Mouse (Mus musculus): ENCODE measurements around the gene Stox1. TPM values are rescaled to one million over a fixed set of nuclear protein-coding genes. Genes with fewer than 3 reads are reported as not detected.

The Stox1 gene
- polyA plus RNA-seq (2015; fragmentation: Illumina TruSeq; extraction: RNeasy Lipid Tissue Mini Kit (QIAGEN cat#74804); ENCODE audit: insufficient read depth, low replicate concordance): 2.7 TPM

DNA sequence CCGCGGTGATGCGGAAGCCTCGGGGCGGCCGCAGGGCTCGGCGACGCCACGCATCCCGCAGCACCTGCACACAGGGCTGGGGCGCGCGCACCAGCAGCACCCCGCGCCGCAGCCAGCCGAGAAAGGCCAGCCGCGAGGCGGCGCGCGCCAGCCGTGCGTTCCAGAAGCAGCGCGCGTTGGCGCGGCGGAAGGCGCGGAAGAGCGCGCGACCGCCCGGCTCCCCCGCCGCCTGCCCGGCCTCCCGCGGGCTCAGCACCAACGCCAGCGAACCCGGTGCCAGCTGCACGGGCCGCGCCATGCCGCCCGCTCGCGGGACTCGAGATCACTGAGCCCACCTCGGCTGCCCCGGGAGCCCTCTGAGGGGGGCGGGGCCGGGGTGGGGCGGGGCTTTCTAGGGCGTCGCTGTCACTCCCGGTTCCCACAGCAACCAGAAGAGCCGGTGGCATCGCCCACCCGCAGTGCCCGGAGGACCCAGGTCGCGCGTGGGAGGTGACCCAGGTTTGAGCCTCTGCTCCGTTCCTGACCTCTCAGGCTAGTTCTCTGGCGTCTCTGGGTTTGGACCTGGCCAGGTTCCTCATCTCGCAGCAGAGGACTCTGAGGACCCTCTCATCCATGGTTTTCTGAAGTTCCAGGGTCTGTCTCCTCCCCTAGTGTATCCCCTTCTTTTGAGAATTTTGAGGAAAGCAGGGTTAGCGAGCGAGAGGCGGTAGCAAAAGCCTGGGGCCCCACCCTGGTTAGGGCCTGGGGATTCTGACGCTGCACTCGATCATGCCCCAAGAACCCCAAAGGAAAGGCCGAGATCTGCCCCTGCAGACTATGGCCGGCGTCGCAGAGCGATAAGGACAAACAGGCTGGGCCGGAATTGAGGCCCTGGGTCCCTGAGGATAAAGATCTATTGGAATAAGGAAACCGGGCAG lies at the start of gene Stox1:
TSS of gene Stox1 (minus strand) at position 358 of the 917 bp plus-strand sequence.

DNA sequence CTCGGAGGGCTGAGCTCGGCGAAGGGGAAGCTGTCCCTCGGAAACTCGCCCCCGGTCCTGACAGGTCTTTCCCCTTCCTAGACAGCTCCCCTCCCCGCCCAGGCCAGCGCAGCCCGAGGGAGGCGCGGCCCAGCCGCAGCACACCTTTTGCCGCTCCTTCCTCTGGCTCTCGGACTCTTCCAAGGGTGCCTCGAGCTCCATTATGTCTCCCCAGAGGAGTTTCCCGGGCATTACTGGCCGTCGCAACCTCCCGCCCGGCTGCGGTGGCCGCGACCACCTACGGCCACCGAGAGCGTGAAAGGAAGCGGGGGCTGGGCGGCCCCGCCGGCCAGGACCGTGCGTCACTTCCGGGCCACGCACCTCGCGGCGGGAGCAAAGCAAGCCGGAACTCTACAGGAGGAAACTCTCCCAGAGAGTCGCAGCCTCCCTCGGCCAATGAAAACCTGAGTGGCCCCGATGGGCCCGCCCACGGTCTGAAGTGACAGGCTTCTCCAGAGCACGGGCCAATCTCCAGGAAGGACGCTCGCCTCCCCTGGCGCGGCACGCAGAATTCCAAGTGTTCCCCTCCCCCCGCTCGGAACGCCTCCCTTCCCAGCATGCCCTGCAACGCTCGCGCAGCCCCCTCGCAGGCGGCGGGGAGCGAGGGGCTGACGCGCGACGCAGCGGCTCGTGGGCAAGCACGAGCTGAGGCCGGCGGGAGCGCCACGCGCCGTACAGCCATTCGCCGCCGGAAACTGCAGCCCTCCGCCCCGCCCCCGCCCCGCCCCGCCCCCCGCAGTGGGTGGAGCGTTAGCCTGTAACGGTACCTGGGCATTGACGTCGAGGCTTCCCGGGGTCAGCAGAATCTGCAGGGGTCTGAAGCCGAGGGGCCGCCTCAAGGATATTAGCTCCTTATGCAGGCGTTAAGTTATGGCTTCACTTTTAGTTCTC lies 74.8 kb downstream of the Stox1 start, which contains the start of gene Ddx50:
TSS of gene Ddx50 (minus strand) at position 338 of the 930 bp plus-strand sequence.

Other genes with a start within 250 kb of the Stox1 start
- 78.0 TPM for gene Vps26a, start 239.3 kb downstream of the Stox1 start, polyA plus RNA-seq (2015; fragmentation: Illumina TruSeq; extraction: RNeasy Lipid Tissue Mini Kit (QIAGEN cat#74804); ENCODE audit: insufficient read depth, low replicate concordance)
- gene Srgn, start 198.7 kb downstream of the Stox1 start, polyA plus RNA-seq (2015; fragmentation: Illumina TruSeq; extraction: RNeasy Lipid Tissue Mini Kit (QIAGEN cat#74804); ENCODE audit: insufficient read depth, low replicate concordance): 584 TPM
- gene Kif1bp, start 147.7 kb downstream of the Stox1 start, polyA plus RNA-seq (2015; fragmentation: Illumina TruSeq; extraction: RNeasy Lipid Tissue Mini Kit (QIAGEN cat#74804); ENCODE audit: insufficient read depth, low replicate concordance): 24.0 TPM
- 115 TPM for gene Ddx21, start 123.8 kb downstream of the Stox1 start, polyA plus RNA-seq (2015; fragmentation: Illumina TruSeq; extraction: RNeasy Lipid Tissue Mini Kit (QIAGEN cat#74804); ENCODE audit: insufficient read depth, low replicate concordance)
- gene Ddx50, start 74.9 kb downstream of the Stox1 start, polyA plus RNA-seq (2015; fragmentation: Illumina TruSeq; extraction: RNeasy Lipid Tissue Mini Kit (QIAGEN cat#74804); ENCODE audit: insufficient read depth, low replicate concordance): 127 TPM
- 137 TPM for gene Ccar1, start 66.2 kb upstream of the Stox1 start, polyA plus RNA-seq (2015; fragmentation: Illumina TruSeq; extraction: RNeasy Lipid Tissue Mini Kit (QIAGEN cat#74804); ENCODE audit: insufficient read depth, low replicate concordance)
- 2.6 TPM for gene Tet1, start 182.9 kb upstream of the Stox1 start, polyA plus RNA-seq (2015; fragmentation: Illumina TruSeq; extraction: RNeasy Lipid Tissue Mini Kit (QIAGEN cat#74804); ENCODE audit: insufficient read depth, low replicate concordance)
- 17.6 TPM for gene Slc25a16, start 194.5 kb upstream of the Stox1 start, polyA plus RNA-seq (2015; fragmentation: Illumina TruSeq; extraction: RNeasy Lipid Tissue Mini Kit (QIAGEN cat#74804); ENCODE audit: insufficient read depth, low replicate concordance)
- 17.8 TPM for gene Dna2, start 220.9 kb upstream of the Stox1 start, polyA plus RNA-seq (2015; fragmentation: Illumina TruSeq; extraction: RNeasy Lipid Tissue Mini Kit (QIAGEN cat#74804); ENCODE audit: insufficient read depth, low replicate concordance)

Measured in spleen, adult 10 weeks (tissue).